Mouse (Mus musculus) G1E (cell line): ENCODE results near the gene Mmp25.

ENCODE experiments used
- CTCF ChIP-seq: IDR thresholded peaks from 2 replicates; pipeline ENCODE4 v1.5.1; 2012; ENCODE audit warnings: low read depth, low read length, inconsistent platforms, mixed read lengths
- GATA1 ChIP-seq: IDR thresholded peaks from 2 replicates; pipeline ENCODE4 v1.6.1; 2012; ENCODE audit warnings: borderline replicate concordance, low read length, inconsistent platforms, mixed read lengths
- TAL1 ChIP-seq: conservative IDR thresholded peaks from 2 replicates; pipeline ENCODE4 v1.6.1; 2012; ENCODE audit warnings: low read depth, low read length, inconsistent platforms, mixed read lengths

GRCm38 (mm10) chr17:23631241-23631640 lies 13.8 kb downstream of the Mmp25 start:
- no peak for TF ChIP-seq GATA1
- no peak for TF ChIP-seq CTCF
- no peak for TF ChIP-seq TAL1
